Mouse (Mus musculus) megakaryocyte, embryonic 14.5 days (primary cell): ENCODE data around the gene B3galt6. TPM values are rescaled to one million over a fixed set of nuclear protein-coding genes. Genes with fewer than 3 reads are reported as not detected.

Experiments
- H3K27me3 ChIP-seq: replicated peaks from 2 replicates; pipeline ENCODE3; 2012; ENCODE audit warnings: inconsistent platforms
- H3K36me3 ChIP-seq: replicated peaks from 2 replicates; pipeline ENCODE3; 2012; ENCODE audit warnings: low read length, inconsistent platforms, mixed read lengths
- H3K4me1 ChIP-seq: 2 replicates; pipeline ENCODE4 v1.6.1; 2012; ENCODE audit warnings: inconsistent platforms
- H3K4me3 ChIP-seq: replicated peaks from 2 replicates; pipeline ENCODE3; 2012; ENCODE audit warnings: moderate library complexity, mild to moderate bottlenecking, inconsistent platforms
- H3K9me3 ChIP-seq: 2 replicates; pipeline ENCODE4 v1.6.1; 2012; ENCODE audit warnings: inconsistent platforms
- FLI1 ChIP-seq: IDR thresholded peaks from 2 replicates; pipeline ENCODE4 v1.6.1; 2012; ENCODE audit warnings: low read length, inconsistent platforms, mixed read lengths
- GATA1 ChIP-seq: IDR thresholded peaks from 3 replicates; pipeline ENCODE4 v1.6.1; 2012; ENCODE audit warnings: mixed read lengths, low read length, inconsistent platforms, borderline replicate concordance
- polyA plus RNA-seq: library from polyadenylated mRNA; stranded (reverse); fragments of >175 nt; gene quantifications from 2 replicates; pipeline ENCODE4 v1.2.3, GENCODE M21; 2012; ENCODE audit warnings: low replicate concordance; ENCODE audit not compliant: insufficient read depth

Gene B3galt6
- polyA plus RNA-seq, 1 experiment, result 3.3 TPM

DNA sequence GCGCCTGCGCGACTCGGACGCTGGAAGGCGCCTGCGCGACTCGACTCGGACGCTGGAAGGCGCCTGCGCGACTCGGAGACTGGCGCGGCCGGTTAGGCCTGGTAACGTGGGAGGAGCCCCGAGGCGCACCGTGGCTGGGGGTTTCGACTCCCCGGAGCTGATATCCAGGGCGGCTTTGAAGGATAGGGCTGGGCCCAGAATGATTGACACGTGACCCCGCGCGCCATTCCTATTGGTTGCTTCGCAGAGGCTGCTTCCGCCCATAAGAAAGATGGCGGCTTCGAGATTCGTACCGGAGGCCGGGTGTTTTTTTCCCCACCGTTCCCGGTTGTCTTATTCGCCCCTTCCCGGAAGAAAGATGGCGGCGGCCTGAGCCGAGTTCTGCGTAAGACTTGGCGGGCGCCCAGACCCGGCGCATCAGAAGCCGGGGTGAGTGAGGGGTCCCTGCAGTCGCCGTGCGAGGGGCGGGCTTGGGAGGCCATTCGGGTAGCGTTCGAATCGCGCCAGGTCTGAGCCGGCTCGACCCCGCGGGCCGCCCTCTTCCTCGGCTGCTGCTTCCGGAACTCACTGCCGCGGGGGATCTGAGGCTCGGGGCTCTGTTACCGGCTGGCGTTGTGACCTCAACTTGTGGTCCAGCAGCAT is 578 bp upstream of the B3galt6 start:
- Histone ChIP-seq H3K4me3 (peak overlapping the region; percentile 97), H3K4me1 (peaks cover 60% of the 10 kb centered on the region)

GRCm38 (mm10) chr4:155991908-155992230 is 580 bp downstream of the B3galt6 start:
- TF ChIP-seq GATA1, result no peak
- no peak for TF ChIP-seq FLI1
- peak overlapping the region; percentile 99 for H3K4me3 ChIP-seq
- peaks cover 51% of the 10 kb centered on the region for H3K4me1 ChIP-seq

More for the DNA sequence above, 578 bp upstream of the B3galt6 start:
- Histone ChIP-seq H3K9me3 (no peaks in the 10 kb centered on the region), H3K36me3 (peaks cover 37% of the 10 kb centered on the region), H3K27me3 (no peaks in the 10 kb centered on the region)
- TF ChIP-seq GATA1 (no peak), FLI1 (no peak)

DNA sequence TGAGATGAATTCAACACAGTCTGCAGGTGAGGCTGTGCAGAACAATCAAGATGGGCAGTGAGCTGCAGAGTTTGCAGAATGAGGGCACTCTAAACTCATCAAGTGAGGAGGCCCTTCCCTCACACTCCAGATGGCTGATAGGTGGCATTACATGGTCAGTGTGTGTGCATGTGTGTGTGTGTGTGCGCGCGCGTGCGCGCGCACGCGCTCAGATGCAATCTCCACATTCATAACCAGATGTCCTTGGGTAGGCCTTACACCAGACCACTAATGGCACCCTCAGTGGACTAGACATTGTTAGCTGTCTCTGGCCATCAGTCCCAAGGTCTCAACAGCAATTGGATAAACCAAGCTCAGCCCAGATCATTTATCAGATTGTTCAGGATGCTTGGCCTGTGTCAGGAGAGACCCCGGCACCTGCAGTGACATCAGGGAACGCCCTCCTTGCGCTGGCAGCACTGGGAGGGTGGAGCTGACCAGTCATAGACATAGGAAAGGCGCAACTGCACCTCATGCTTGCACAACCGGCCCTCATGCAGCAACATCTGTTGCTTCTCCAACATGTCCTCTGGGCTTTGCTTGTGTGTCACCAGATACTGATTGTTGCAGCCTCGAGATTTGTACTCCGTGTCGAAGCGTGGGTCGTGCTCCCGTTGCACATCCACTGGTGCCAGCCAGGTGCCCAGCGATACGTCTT is 1.1 kb downstream of the B3galt6 start:
- no peaks in the 10 kb centered on the region for H3K9me3 ChIP-seq
- peaks cover 20% of the 10 kb centered on the region for H3K36me3 ChIP-seq
- peak overlapping the region; percentile 99 for H3K4me3 ChIP-seq
- no peaks in the 10 kb centered on the region for H3K27me3 ChIP-seq
- peaks cover 46% of the 10 kb centered on the region for H3K4me1 ChIP-seq
- TF ChIP-seq FLI1 (no peak), GATA1 (no peak)

More at GRCm38 (mm10) chr4:155991908-155992230, 580 bp downstream of the B3galt6 start:
- no peaks in the 10 kb centered on the region for H3K9me3 ChIP-seq
- no peaks in the 10 kb centered on the region for H3K27me3 ChIP-seq
- H3K36me3 ChIP-seq, result peaks cover 25% of the 10 kb centered on the region

- Histone ChIP-seq H3K4me1 (peaks cover 3% of the 10 kb centered on the region; the same call in 1 of the 2 replicates), H3K27me3 (peaks cover 11% of the 10 kb centered on the region), H3K36me3 (no peaks in the 10 kb centered on the region), H3K9me3 (no peaks in the 10 kb centered on the region), H3K4me3 (no peak overlapping the region)
- no peak for TF ChIP-seq FLI1
- TF ChIP-seq GATA1, result no peak
These were observed 8.7 kb downstream of the B3galt6 start for GRCm38 (mm10) chr4:155983788-155984187.

- H3K27me3 ChIP-seq, result peaks cover 11% of the 10 kb centered on the region
- no peaks in the 10 kb centered on the region for H3K4me1 ChIP-seq
- TF ChIP-seq GATA1 (no peak), FLI1 (no peak)
- no peak overlapping the region for H3K4me3 ChIP-seq
- H3K36me3 ChIP-seq, result no peaks in the 10 kb centered on the region
- H3K9me3 ChIP-seq, result no peaks in the 10 kb centered on the region
These were observed 10.9 kb downstream of the B3galt6 start for GRCm38 (mm10) chr4:155981436-155982082.

DNA sequence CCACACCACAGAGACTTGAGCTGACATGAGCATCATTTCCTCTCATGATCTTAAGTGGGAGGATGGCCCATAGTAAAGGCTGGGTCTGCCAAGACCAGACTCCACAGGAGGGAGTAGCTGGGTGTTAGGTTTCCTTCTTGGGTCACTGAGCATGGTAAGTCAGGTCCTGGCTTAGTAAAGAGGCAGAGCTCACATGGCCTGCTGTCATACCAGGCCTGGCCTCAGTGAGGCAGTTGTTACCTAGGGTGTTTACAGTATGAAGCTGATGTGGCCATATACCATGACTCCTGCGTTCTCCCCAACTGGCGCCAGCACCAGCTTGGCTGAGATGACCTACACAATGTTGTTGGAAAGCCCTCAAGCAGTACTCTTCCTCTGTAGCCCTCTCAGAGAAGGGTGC is 19.2 kb downstream of the B3galt6 start:
- Histone ChIP-seq H3K4me1 (peaks cover 7% of the 10 kb centered on the region; the same call in 1 of the 2 replicates), H3K9me3 (no peaks in the 10 kb centered on the region), H3K27me3 (peaks cover 3% of the 10 kb centered on the region), H3K36me3 (peaks cover 9% of the 10 kb centered on the region), H3K4me3 (no peak overlapping the region)
- TF ChIP-seq FLI1 (no peak), GATA1 (no peak)

DNA sequence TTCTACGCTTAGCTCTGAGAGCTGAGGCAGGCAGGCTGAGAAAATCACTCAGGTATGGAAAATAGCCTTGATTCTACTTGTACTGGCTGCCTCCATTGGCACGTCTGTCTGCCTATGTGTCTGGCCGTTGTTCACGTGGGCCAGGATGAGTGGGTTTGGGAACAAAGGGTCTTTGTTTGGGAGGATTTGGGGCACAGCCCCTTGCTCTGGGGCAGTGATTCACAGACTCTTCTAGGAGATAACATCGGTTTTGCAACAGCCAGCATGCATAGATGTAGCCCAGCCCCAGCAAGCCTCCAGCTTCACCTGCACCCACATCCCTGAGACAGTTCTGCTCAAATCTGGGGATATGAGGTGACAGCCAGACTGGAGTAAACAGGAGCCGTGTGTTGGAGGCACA is 19.8 kb downstream of the B3galt6 start:
- Histone ChIP-seq H3K9me3 (no peaks in the 10 kb centered on the region), H3K4me3 (no peak overlapping the region), H3K4me1 (peaks cover 7% of the 10 kb centered on the region; the same call in 1 of the 2 replicates), H3K27me3 (peaks cover 3% of the 10 kb centered on the region), H3K36me3 (peaks cover 11% of the 10 kb centered on the region)
- no peak for TF ChIP-seq FLI1
- no peak for TF ChIP-seq GATA1

DNA sequence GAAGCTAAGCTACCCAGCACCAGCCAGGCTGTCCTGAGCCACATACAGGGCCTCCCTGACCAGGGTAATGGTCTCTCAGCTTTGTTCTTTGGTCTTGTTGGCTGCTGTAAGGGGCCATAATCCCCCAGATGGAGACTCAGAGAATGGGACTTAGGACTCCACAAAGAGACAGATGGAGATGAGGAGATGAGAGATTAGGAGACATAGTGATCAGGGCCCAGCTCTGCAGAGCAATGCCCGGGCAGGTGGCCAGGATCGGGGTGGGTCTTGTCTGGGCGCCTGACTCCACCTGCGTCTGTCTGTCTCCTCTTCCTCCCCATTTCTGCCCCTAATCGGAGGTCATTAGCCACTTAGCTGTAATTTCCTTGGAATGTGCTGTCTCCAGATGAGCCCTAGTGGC is 22.2 kb downstream of the B3galt6 start:
- no peak for TF ChIP-seq FLI1
- no peak for TF ChIP-seq GATA1
- Histone ChIP-seq H3K9me3 (no peaks in the 10 kb centered on the region), H3K4me3 (no peak overlapping the region), H3K36me3 (peaks cover 30% of the 10 kb centered on the region), H3K4me1 (peaks cover 7% of the 10 kb centered on the region; the same call in 1 of the 2 replicates), H3K27me3 (peaks cover 3% of the 10 kb centered on the region)

DNA sequence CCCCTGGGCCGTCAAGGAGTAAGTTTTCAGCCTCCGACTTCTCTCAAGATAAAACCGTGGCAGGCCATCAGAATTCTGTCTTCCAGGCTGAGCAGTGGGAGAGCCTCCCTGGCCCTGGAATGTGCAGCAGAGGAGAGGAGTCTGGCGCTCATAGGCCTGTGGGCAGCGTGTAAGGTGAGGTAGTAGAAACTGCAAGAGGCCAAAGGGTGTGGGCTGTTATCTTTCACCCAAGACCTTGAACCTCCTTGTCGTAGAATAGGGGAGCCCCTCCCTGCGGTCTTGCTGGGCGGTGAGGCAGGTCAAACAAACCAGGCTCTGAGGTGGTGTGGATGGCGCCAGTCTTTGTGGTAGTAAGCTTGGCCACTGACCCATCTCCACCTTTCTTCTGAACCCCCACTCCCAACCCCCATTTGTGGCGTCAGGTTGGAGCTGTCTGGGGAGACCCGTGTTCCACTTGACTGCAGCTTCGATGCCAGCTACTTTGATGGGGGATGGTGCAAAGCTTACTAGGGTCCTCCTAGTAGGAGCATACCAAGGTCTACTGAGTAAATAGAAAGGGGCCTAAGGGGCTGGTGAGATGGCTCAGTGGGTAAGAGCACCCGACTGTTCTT is 23.3 kb downstream of the B3galt6 start:
- TF ChIP-seq FLI1, result no peak
- no peak for TF ChIP-seq GATA1
- Histone ChIP-seq H3K4me3 (no peak overlapping the region), H3K9me3 (no peaks in the 10 kb centered on the region), H3K27me3 (peaks cover 3% of the 10 kb centered on the region), H3K36me3 (peaks cover 42% of the 10 kb centered on the region), H3K4me1 (peaks cover 7% of the 10 kb centered on the region; the same call in 1 of the 2 replicates)
